Mouse (Mus musculus) kidney, postnatal 14 days (tissue): Measurements from ENCODE around the gene Tenm4.

Source experiments
- DNase-seq: peaks from one replicate; pipeline ENCODE4 v3.0.0; 2022; ENCODE audit warnings: mixed read lengths

Tenm4 gene

GRCm38 (mm10) chr7:96879593-96879992 is 708.5 kb downstream of the Tenm4 start:
- no peak for DNase-seq

GRCm38 (mm10) chr7:96880221-96880944 is 709.3 kb downstream of the Tenm4 start:
- no peak for DNase-seq

GRCm38 (mm10) chr7:96883297-96883696 is 712.3 kb downstream of the Tenm4 start:
- DNase-seq: no peak

GRCm38 (mm10) chr7:96887088-96887654 is 716.1 kb downstream of the Tenm4 start:
- DNase-seq: no peak

DNA sequence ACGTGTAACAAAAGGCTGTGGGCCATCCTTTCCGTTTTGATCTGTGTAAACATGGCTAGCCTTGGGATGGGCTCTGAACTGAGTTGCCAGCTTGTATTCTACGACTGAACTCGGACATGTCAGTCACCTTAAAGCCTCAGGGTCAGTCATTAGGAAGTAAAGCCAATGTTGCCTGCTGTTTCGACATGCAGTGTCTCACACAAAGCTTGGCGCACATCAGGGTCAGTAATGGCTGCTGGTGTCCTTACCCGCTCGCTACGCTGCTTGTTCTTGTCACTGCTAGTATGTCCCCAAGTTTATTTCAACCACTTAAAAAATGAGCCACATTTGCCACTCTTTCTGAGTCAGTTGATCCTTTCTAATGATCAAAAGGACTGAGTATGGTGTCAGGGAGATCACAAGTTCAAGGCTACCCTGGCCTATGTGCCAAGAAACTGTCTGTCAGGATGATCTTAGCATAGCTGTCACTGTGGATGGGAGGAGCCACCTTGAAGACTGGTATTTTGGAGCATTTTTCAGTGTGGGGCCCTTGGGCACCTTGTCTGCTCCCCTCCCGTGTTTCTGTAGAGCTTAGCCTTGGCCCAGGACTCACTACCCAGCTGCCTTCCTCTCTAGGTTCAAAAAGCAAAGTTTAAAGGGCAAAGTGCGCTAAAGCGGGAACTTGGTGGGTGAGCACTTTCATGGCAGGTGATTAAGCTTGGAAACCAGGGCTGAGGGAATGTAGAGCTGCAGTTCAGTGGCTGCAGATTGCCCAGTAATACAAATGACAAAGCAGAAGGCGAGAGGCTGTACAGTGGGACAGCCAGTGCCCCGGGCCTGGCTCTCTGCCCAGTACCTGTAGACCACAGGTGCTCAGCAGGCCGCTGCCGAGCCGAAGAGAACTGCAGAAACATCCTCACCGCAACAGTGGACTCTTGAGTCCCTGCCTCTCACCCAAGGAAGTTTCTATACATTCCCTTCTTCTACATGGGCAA is 718.3 kb downstream of the Tenm4 start:
- peak; percentile 31 for DNase-seq

GRCm38 (mm10) chr7:96890035-96890621 is 719.1 kb downstream of the Tenm4 start:
- no peak for DNase-seq

- DNase-seq: no peak
These were observed 719.9 kb downstream of the Tenm4 start for GRCm38 (mm10) chr7:96890987-96891386.

DNA sequence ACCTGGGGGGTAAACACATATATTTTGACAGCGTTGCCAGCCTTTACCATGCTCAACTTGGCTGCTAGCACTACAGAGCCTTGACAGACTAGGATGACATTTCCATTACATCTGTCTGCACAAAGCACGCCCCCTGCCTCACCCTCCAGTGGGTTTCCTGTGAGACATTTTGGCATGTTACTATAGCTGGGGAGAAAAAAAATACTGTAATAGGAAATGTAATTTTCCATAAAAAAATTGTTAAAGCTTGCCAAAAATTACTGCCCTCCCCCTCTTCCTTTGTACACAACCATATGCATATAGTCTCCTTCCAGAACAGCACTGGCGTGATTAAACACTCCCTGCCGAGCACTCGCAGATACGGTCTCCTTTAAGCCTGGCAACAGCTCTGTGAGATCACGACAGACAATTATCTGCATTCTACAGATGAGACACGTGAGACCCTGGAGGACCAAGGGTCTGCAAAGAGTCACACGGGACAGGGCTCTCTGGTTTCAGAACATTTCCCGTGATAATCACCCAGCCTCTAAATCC is 728.1 kb downstream of the Tenm4 start:
- DNase-seq: no peak

DNA sequence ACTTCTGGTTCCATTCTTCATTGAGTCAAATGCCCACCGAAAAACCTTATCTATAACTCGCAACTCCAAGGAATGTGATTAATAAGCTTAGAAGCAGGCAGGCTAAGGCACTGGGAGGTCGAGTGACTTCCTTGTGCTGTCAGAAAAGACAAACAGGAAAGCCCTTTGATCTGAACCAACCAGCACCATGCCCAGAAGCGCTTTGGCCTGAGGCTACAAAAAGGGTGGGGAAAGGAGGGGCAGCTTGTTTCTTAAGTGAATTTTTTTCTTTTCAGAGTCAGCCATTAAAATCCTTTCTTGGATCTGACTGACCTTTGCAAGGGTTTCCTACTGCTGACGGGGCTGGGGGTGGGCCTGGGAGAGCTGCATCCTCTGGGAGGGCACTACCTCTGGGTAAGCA is 731.1 kb downstream of the Tenm4 start:
- no peak for DNase-seq

DNA sequence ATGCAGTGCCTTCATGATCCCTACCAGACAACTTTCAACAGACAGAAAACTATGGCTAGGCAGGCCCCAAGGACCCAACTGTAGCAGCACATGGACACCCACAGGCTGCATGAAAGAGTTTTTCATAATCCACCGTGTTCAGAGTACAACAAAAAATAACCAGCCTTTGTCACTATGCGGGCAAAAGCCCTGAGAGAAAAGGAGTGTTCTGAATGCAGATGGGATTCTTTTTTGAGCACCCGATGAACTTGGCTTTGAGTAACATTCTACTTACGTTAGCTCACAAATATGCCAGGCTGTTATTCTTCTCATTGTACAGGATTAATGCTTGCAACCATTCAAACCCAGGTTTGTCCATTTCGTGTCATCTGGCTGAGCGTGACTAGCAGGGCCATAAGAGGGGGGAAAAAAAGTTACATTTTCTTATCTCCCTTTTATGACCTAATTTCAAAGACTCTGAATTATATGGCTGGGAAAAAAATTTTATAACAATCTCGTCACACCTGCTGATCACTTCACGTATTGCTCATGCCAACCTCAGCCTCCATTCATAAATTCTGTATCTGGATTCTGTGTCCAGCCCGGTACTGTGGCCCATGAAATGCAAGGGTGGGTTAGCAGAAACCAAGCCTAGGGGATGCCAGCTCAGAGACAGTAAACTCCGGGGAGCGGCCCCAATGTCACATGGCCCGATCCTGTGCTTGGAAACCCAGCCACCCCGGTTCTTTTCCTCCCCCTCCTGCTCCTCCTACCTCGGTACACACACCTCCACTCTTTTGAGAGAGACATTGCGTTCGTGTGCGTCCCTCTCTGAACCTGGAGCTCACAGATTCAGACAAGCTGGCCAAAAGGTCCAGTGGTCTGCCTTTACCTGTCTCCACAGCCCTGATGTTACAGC is 732.3 kb downstream of the Tenm4 start:
- DNase-seq: no peak

GRCm38 (mm10) chr7:96904442-96904841 is 733.4 kb downstream of the Tenm4 start:
- no peak for DNase-seq

DNA sequence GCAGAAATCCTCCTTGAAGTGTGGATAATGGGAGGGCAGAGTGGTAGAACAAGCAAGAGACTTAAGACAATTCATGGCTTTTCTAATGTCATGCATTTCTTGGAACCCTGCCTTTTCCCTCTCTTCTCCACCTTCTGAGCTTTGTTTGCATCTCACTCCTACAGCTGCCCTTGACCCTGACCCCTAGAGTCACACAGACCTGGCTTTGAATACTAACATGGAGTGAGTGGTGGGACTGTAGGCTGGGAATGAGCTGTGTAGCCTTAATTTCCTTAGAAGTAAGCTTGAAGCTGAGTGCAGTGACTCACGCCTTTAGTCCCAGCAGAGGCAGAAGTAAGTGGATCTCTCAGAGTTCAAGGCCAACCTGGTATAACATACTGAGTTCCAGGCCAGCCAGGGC is 733.9 kb downstream of the Tenm4 start:
- no peak for DNase-seq

- DNase-seq: no peak
These were observed 734.4 kb downstream of the Tenm4 start for GRCm38 (mm10) chr7:96905422-96905821.

GRCm38 (mm10) chr7:96906216-96906615 is 735.2 kb downstream of the Tenm4 start:
- DNase-seq: no peak

DNA sequence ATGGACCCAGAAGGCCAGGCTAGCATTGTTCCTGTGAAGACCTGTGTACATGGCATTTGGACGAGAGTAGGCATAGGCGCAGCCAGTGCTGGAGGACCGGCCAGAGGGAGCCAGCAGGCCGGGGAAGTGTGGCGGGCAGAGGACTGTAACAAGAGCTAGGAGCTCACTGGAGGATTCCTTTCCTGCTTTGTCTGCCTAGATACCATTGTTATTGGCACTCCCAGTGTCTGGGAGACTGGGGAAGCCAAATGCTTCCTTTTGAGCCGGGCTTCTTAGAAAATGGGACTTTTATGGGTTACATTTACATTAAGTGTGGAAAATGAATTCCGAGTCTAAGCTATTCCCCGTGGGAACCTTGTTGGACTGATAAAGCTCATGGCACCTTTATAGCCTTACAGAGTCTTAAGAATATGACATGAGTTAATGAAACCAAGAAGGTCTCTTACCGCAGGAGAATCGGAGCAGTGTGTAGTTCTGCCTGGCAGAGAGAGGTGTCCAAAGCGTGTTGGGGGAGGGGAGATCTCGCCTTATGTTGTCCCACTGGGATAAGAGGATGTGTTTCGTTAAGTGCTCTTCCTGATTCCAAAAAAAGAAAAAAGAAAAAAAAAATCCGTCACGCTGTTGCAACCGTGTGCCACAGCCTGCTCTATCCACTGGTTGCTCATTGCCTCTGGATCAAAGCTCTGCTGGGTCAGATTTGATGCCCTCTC is 737.1 kb downstream of the Tenm4 start:
- no peak for DNase-seq

GRCm38 (mm10) chr7:96909856-96910255 is 738.8 kb downstream of the Tenm4 start:
- DNase-seq: peak; percentile 39

GRCm38 (mm10) chr7:96910310-96910960 is 739.4 kb downstream of the Tenm4 start:
- DNase-seq: no peak

DNA sequence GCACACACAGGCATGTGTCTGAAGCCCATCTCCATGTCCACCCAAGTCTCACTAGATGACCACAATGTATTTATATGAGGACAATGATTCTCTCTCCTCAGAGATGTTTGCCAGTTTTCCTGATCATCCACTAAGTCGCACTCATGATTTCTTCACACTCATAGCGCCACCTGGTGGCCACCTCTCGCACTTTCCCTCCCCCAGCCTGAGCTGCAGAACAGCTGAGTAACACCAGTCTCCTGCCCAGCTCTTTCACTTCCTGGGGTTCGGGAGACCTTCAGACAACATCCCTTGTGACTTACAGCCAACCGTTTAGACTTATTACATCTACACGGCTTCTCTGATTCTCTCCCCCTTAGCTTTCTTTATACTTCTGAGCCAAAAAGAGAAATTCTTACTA is 743.0 kb downstream of the Tenm4 start:
- DNase-seq: peak; percentile 87

GRCm38 (mm10) chr7:96915452-96916105 is 744.5 kb downstream of the Tenm4 start:
- DNase-seq: peak; percentile 80
